Mouse (Mus musculus): Measurements from ENCODE around the gene Nrxn3.

- TF ChIP-seq GATA1 (IDR thresholded peaks at IDR 0.05; ENCODE audit: borderline replicate concordance, low read length) (no peak), FLI1 (IDR thresholded peaks at IDR 0.05; ENCODE audit: low read length) (no peak)
These were observed 1160.1 kb downstream of the Nrxn3 start for GRCm38 (mm10) chr12:89882617-89883370.
